Mouse (Mus musculus) cerebellum, adult 2 months (tissue): ENCODE results near the gene Kcnd3. TPM values are rescaled to one million over a fixed set of nuclear protein-coding genes. Genes with fewer than 3 reads are reported as not detected.
A peak's percentile ranks its signal among the peaks of the same experiment; 100 is the strongest.

ENCODE experiments used
- DNase-seq, 2 experiments: peaks; one replicate each; pipeline ENCODE4 v3.0.0; 2021
- H3K27ac ChIP-seq: fragments of 200-500 bp; 2 replicates; pipeline ENCODE4 v1.5.1; 2012; ENCODE audit warnings: low read length, control low read depth, inconsistent platforms; ENCODE audit not compliant: insufficient read depth
- H3K27me3 ChIP-seq: fragments of 200-500 bp; 2 replicates; pipeline ENCODE4 v1.6.1; 2012; ENCODE audit warnings: inconsistent platforms, mild to moderate bottlenecking, low read length, moderate library complexity; ENCODE audit not compliant: control insufficient read depth, insufficient read depth
- H3K4me1 ChIP-seq: fragments of 200-500 bp; 2 replicates; pipeline ENCODE4 v1.6.1; 2011; ENCODE audit warnings: low read length; ENCODE audit not compliant: control insufficient read depth, insufficient read depth
- H3K4me3 ChIP-seq: fragments of 200-500 bp; replicated peaks from 2 replicates; pipeline ENCODE3; 2011; ENCODE audit warnings: mild to moderate bottlenecking, low read depth, low read length, control low read depth; ENCODE audit not compliant: insufficient read depth
- CTCF ChIP-seq: fragments of 200-500 bp; IDR thresholded peaks from 2 replicates; pipeline ENCODE4 v1.5.1; 2011; ENCODE audit warnings: low read depth, mild to moderate bottlenecking, control low read depth, low read length, moderate library complexity, borderline replicate concordance; ENCODE audit not compliant: insufficient read depth
- POLR2A ChIP-seq: fragments of 200-500 bp; IDR thresholded peaks from 2 replicates; pipeline ENCODE4 v1.6.1; 2011; ENCODE audit warnings: low read length, control low read depth, borderline replicate concordance; ENCODE audit not compliant: insufficient read depth
- WGBS: fragments of 180-500 bp; shearing (Covaris S2); methylation state at CpG from one replicate; pipeline ENCODE4 v1.1.7; 2018; 5-methylcytosine and 5-hydroxymethylcytosine counted together
- polyA plus RNA-seq: library from polyadenylated mRNA; depleted of rRNA; stranded (reverse); fragments of >200 nt; gene quantifications from 2 replicates; pipeline ENCODE4 v1.2.3, GENCODE M21; 2012

Gene Kcnd3
- polyA plus RNA-seq, 1 experiment: 29.2 TPM

DNA sequence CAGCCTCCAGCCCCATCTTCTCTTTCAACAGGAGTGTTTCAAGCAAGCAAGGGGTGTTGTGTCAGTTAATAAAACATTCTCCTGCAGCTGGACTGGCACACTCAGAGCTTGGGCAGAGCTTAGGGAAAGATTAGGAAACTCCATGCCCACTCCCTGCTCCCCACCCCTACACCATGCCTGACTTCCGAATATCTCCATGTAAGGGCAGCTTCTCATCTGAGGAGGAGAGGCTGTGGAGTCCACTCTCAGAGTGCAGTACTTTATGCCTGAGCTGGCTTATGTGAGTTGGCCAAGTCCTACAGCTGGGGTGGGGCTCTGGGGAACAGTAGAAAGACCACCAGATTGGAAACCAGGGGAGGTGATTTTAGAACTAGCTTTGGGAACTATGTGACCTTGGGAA, 20.4 kb downstream of the Kcnd3 start:
- TF ChIP-seq POLR2A (no peak), CTCF (no peak)
- Histone ChIP-seq H3K27me3 (no peaks in the 10 kb centered on the region), H3K27ac (no peak overlapping the region), H3K4me1 (peaks cover 41% of the 10 kb centered on the region), H3K4me3 (no peak overlapping the region)
- no peak for DNase-seq
- 85% methylated on average over 1 of the region's 1 CpGs for WGBS

DNA sequence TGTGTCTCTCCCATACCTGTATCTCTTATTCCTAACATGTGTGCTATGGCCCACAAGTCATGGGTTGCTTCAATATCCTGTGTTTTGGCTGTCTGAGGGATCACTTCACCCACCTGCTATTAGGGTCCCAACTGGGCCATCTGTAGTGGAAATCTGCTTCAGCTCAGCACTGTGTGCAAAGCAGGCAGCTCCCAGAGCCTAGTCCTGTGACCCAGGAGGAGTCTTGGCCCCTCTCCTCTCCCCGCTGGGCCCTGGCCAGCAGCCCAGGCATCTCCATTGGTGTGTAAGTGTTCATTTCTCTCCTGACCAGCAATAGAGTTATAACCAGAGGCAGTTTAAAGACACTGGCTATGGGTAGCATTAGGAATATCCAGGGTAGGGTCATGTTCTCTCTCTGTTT, 24.3 kb downstream of the Kcnd3 start:
- H3K27ac ChIP-seq: peak overlapping the region; percentile 32; the same call in 1 of the 2 replicates
- no peak overlapping the region for H3K4me3 ChIP-seq
- peaks cover 72% of the 10 kb centered on the region for H3K4me1 ChIP-seq
- H3K27me3 ChIP-seq: no peaks in the 10 kb centered on the region
- DNase-seq: peak; percentile 96 to 97
- WGBS: 13% methylated on average over 1 of the region's 1 CpGs
- TF ChIP-seq POLR2A: no peak
- TF ChIP-seq CTCF: no peak

GRCm38 (mm10) chr3:105478876-105479275, 26.7 kb downstream of the Kcnd3 start:
- Histone ChIP-seq H3K4me3 (no peak overlapping the region), H3K4me1 (peaks cover 77% of the 10 kb centered on the region), H3K27me3 (no peaks in the 10 kb centered on the region), H3K27ac (no peak overlapping the region)
- WGBS: 24% methylated on average over 4 of the region's 4 CpGs
- DNase-seq: peak; percentile 81 to 88
- TF ChIP-seq CTCF (no peak), POLR2A (no peak)

- Histone ChIP-seq H3K27me3 (no peaks in the 10 kb centered on the region), H3K4me1 (peaks cover 63% of the 10 kb centered on the region), H3K27ac (no peak overlapping the region), H3K4me3 (no peak overlapping the region)
- DNase-seq: no peak
- WGBS: 82% methylated on average over 8 of the region's 8 CpGs
- TF ChIP-seq POLR2A (no peak), CTCF (no peak)
Measured at GRCm38 (mm10) chr3:105481419-105481818, 29.3 kb downstream of the Kcnd3 start.

GRCm38 (mm10) chr3:105483651-105484052, 31.5 kb downstream of the Kcnd3 start:
- H3K27me3 ChIP-seq: no peaks in the 10 kb centered on the region
- 50% methylated on average over 13 of the region's 13 CpGs for WGBS
- DNase-seq: peak in 1 of 2 experiments; percentile 39
- H3K4me3 ChIP-seq: no peak overlapping the region
- TF ChIP-seq POLR2A: no peak
- no peak for TF ChIP-seq CTCF
- peaks cover 43% of the 10 kb centered on the region for H3K4me1 ChIP-seq
- H3K27ac ChIP-seq: no peak overlapping the region

GRCm38 (mm10) chr3:105487171-105487570, 35.0 kb downstream of the Kcnd3 start:
- Histone ChIP-seq H3K27me3 (no peaks in the 10 kb centered on the region), H3K4me3 (no peak overlapping the region), H3K27ac (no peak overlapping the region), H3K4me1 (peaks cover 30% of the 10 kb centered on the region)
- DNase-seq: no peak
- WGBS: 93% methylated on average over 8 of the region's 8 CpGs
- TF ChIP-seq CTCF (no peak), POLR2A (no peak)

DNA sequence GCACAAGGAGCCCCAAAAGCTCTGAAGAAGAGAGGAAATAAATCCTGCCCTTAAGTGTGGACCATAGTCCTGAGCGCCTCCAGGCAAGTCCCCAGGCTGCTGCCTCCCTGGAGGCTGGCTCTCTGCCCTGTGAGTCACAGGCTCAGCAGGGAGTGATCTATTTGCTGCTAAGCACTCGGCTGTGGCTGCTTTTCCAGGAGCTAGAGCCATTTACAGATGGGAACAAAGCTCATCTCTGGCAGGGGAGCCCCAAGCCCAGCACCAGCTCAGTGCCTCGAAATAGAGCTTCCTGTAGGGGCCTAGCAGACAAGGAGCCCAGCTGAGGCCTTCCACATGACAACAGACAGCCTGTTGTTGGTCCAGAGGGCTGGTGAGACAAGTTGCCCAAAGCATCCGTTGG, 37.5 kb downstream of the Kcnd3 start:
- Histone ChIP-seq H3K4me1 (peaks cover 19% of the 10 kb centered on the region), H3K27me3 (no peaks in the 10 kb centered on the region), H3K27ac (peak overlapping the region; percentile 3), H3K4me3 (no peak overlapping the region)
- DNase-seq: peak; percentile 80 to 87
- 1% methylated on average over 4 of the region's 4 CpGs for WGBS
- no peak for TF ChIP-seq CTCF
- TF ChIP-seq POLR2A: no peak

DNA sequence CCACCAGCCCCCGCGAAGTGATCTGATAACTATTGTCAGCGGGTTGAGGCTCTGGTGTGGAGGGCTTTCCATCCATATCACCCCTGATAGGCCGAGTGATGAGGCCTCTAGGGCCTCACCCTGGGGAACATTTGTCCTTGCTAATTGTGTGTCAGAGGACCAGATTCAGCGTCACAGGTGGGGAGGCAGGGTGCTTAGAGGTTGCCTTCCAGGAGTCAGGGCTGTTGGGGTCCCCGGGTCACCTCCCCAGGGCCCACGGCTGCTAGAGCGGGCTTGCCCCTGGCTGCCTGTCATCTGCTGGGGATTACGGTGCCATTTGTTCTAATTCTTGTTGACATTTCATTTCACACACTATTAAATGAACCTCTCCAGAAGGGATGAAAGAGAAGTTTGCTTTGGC, 42.8 kb downstream of the Kcnd3 start:
- Histone ChIP-seq H3K4me3 (no peak overlapping the region), H3K27me3 (no peaks in the 10 kb centered on the region), H3K27ac (no peak overlapping the region), H3K4me1 (peaks cover 26% of the 10 kb centered on the region)
- TF ChIP-seq CTCF (no peak), POLR2A (no peak)
- no peak for DNase-seq
- 90% methylated on average over 9 of the region's 9 CpGs for WGBS

GRCm38 (mm10) chr3:105496216-105496615, 44.1 kb downstream of the Kcnd3 start:
- WGBS: 57% methylated on average over 7 of the region's 7 CpGs
- peaks cover 22% of the 10 kb centered on the region for H3K4me1 ChIP-seq
- DNase-seq: peak in 1 of 2 experiments; percentile 46
- H3K27ac ChIP-seq: no peak overlapping the region
- no peaks in the 10 kb centered on the region for H3K27me3 ChIP-seq
- no peak for TF ChIP-seq CTCF
- no peak for TF ChIP-seq POLR2A
- H3K4me3 ChIP-seq: no peak overlapping the region
